Mouse (Mus musculus) intestine, embryonic 15.5 days (tissue): ENCODE data around the gene Slc35a2. TPM values are rescaled to one million over a fixed set of nuclear protein-coding genes. Genes with fewer than 3 reads are reported as not detected.
"Not testable (repeated sequence)": the region's sequence is repeated elsewhere in the genome, so short reads cannot be mapped to it uniquely, and the experiment has no call there.

Experiments
- ATAC-seq: fragments of 200-750 bp; cut with Nextera tagmentation; 2 replicates; pipeline ENCODE4 v1.8.0; 2017; ENCODE audit warnings: moderate TSS enrichment, moderate library complexity
- H3K27ac ChIP-seq: fragments of 300-500 bp; sonication (generic); 2 replicates; pipeline ENCODE4 v1.5.1; 2015; ENCODE audit warnings: mild to moderate bottlenecking, inconsistent platforms
- H3K27me3 ChIP-seq: fragments of 300-500 bp; sonication (generic); replicated peaks from 2 replicates; pipeline ENCODE4 v1.6.1; 2015; ENCODE audit warnings: inconsistent platforms
- H3K36me3 ChIP-seq: fragments of 300-500 bp; sonication (generic); 2 replicates; pipeline ENCODE4 v1.6.1; 2015; ENCODE audit warnings: inconsistent platforms
- H3K4me1 ChIP-seq: fragments of 300-500 bp; sonication (generic); replicated peaks from 2 replicates; pipeline ENCODE4 v1.6.1; 2015; ENCODE audit warnings: inconsistent platforms
- H3K4me2 ChIP-seq: fragments of 300-500 bp; sonication (generic); replicated peaks from 2 replicates; pipeline ENCODE4 v1.6.1; 2015; ENCODE audit warnings: mild to moderate bottlenecking, inconsistent platforms
- H3K4me3 ChIP-seq: fragments of 300-500 bp; sonication (generic); replicated peaks from 2 replicates; pipeline ENCODE4 v1.5.1; 2015; ENCODE audit warnings: inconsistent platforms
- H3K9ac ChIP-seq: fragments of 300-500 bp; sonication (generic); 2 replicates; pipeline ENCODE4 v1.6.1; 2015; ENCODE audit warnings: inconsistent platforms
- H3K9me3 ChIP-seq: fragments of 300-500 bp; sonication (generic); 2 replicates; pipeline ENCODE4 v1.6.1; 2016; ENCODE audit warnings: inconsistent platforms
- WGBS: fragments of 180-500 bp; shearing (Covaris S2); methylation state at CpG from one replicate; pipeline ENCODE4 v1.1.7; 2015; 5-methylcytosine and 5-hydroxymethylcytosine counted together
- polyA plus RNA-seq: library from polyadenylated mRNA; unstranded; fragments of >200 nt; fragmentation: Nextera tagmentation; extraction: Ambion mirVana; gene quantifications from 2 replicates; pipeline ENCODE4 v1.2.1, GENCODE M21; 2015

Slc35a2 gene
- polyA plus RNA-seq, 1 experiment from 2014 or later: 39.5 TPM

GRCm38 (mm10) chrX:7915669-7916068 lies 31.8 kb downstream of the Slc35a2 start:
- 19% methylated on average over 3 of the region's 3 CpGs for WGBS
- not testable (repeated sequence) for H3K36me3 ChIP-seq, H3K4me1 ChIP-seq, ATAC-seq, H3K27ac ChIP-seq, H3K4me2 ChIP-seq, H3K9me3 ChIP-seq, H3K4me3 ChIP-seq, H3K27me3 ChIP-seq, H3K9ac ChIP-seq

- peaks cover 24% of the 10 kb centered on the region for H3K27me3 ChIP-seq
- not testable (repeated sequence) for H3K36me3 ChIP-seq, H3K27ac ChIP-seq, H3K4me1 ChIP-seq, H3K4me3 ChIP-seq, H3K9me3 ChIP-seq, H3K4me2 ChIP-seq, ATAC-seq, H3K9ac ChIP-seq
- WGBS: 70% methylated on average over 6 of the region's 6 CpGs
These were observed 34.1 kb downstream of the Slc35a2 start for GRCm38 (mm10) chrX:7917960-7918359.

DNA sequence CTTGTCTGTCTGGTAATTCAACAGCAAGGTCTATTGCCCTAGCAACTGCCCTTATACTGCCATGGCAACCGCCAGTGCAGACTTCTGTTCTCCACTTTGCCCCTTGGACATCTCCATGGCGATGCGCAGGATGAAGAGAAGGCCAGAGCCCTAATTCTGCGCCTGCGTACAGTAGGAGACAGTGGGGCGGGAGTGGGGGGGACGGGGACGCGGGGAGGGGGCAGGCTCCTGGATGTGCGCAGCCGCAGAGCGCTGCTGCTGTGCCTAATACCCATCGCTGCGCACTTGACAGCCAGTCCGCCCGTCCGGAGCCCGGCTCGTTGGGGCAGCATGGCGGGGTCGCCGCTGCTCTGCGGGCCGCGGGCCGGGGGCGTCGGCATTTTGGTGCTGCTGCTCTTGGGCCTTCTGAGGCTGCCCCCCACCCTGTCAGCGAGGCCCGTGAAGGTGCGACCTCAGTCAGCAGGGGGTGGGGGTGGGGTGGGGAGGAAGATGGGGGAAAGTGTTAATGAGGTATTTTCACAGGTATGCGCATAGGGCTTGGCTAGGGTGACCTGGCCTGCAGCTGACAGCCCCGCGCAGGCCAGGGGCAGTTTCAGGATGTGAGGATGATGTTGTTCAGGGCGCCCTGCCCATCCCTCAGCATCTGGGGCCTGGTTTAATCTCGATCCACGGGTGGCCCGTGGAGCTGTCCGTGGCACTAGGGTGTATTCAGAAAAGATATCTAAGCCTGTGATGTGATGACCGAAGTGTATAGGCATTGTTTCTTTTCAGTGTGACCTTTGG lies 36.0 kb downstream of the Slc35a2 start, which contains the start of gene Pcsk1n:
TSS of gene Pcsk1n (plus strand) at position 222 of the 783 bp plus-strand sequence.
- peak within 1 kb of the TSS; percentile 37 for H3K4me2 ChIP-seq
- H3K27me3 ChIP-seq: peaks cover 34% of the 10 kb centered on the region
- no peak within 1 kb of the TSS for H3K27ac ChIP-seq
- no peak within 1 kb of the TSS; the same call in 1 of the 2 replicates for H3K4me3 ChIP-seq
- 21% methylated on average over 37 of the region's 40 CpGs for WGBS
- no peaks in the 10 kb centered on the region for H3K9me3 ChIP-seq
- H3K9ac ChIP-seq: no peak within 1 kb of the TSS
- ATAC-seq: peak; percentile 53
- no peaks in the 10 kb centered on the region for H3K36me3 ChIP-seq
- H3K4me1 ChIP-seq: peaks cover 7% of the 10 kb centered on the region; the same call in 1 of the 2 replicates

- Histone ChIP-seq H3K36me3 (no peaks in the 10 kb centered on the region), H3K4me2 (peak overlapping the region; percentile 52), H3K4me1 (peaks cover 7% of the 10 kb centered on the region; the same call in 1 of the 2 replicates), H3K4me3 (peak overlapping the region; percentile 23), H3K27ac (no peak overlapping the region), H3K27me3 (peaks cover 36% of the 10 kb centered on the region), H3K9ac (no peak overlapping the region), H3K9me3 (no peaks in the 10 kb centered on the region)
- ATAC-seq: peak; percentile 47
- WGBS: 21% methylated on average over 31 of the region's 48 CpGs
These were observed 38.2 kb downstream of the Slc35a2 start for GRCm38 (mm10) chrX:7922032-7922431.

DNA sequence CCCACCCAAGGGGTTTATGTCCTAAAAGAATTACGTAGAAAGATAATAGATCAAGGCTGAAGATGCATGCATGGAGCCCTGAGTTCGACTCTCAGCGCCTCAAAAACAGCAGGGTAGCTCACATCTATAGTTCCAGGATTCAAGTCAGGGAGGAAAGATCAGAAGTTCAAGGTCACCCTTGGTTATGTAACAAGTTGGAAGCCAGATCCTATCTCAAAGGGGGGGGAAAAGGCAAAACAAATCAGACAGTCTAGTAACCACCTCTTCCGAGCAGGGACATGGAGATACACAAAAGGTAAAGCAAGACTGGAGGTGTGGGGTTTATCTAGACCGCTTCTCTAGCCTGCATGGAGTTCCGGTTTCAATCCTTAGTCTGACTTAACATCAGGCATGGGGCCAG lies 42.4 kb downstream of the Slc35a2 start:
- Histone ChIP-seq H3K27ac (no peak overlapping the region), H3K36me3 (no peaks in the 10 kb centered on the region), H3K9ac (no peak overlapping the region), H3K4me3 (no peak overlapping the region), H3K9me3 (no peaks in the 10 kb centered on the region), H3K4me2 (no peak overlapping the region), H3K4me1 (peaks cover 7% of the 10 kb centered on the region; the same call in 1 of the 2 replicates), H3K27me3 (peaks cover 30% of the 10 kb centered on the region)
- 72% methylated on average over 6 of the region's 6 CpGs for WGBS
- no peak for ATAC-seq

DNA sequence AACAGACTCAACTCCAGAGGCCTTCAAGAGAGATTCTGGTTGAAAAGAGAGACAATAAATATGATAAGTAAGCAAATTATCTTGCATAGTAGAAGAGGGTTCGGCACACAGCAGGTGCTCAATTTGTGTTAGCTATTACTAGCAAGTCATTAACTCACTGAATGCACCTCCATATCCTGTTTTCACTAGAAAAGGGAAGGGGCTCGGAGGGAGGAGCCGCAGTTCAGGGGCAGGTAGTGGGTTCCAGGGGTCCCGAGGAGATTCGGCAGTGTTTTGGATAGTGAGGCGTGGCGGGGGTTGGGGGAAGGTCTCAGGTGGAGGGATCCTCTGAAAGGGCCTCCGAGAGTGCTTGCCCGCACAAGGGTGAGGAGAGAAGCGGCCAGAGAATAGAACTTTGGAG lies 43.3 kb downstream of the Slc35a2 start:
- Histone ChIP-seq H3K4me1 (0 out of 2 replicates have a peak, but pooled peaks cover 3% of the 10 kb centered on the region), H3K9ac (no peak overlapping the region), H3K4me3 (no peak overlapping the region), H3K27me3 (peaks cover 22% of the 10 kb centered on the region), H3K27ac (no peak overlapping the region), H3K4me2 (no peak overlapping the region), H3K36me3 (no peaks in the 10 kb centered on the region), H3K9me3 (no peaks in the 10 kb centered on the region)
- no peak for ATAC-seq
- 26% methylated on average over 10 of the region's 10 CpGs for WGBS

DNA sequence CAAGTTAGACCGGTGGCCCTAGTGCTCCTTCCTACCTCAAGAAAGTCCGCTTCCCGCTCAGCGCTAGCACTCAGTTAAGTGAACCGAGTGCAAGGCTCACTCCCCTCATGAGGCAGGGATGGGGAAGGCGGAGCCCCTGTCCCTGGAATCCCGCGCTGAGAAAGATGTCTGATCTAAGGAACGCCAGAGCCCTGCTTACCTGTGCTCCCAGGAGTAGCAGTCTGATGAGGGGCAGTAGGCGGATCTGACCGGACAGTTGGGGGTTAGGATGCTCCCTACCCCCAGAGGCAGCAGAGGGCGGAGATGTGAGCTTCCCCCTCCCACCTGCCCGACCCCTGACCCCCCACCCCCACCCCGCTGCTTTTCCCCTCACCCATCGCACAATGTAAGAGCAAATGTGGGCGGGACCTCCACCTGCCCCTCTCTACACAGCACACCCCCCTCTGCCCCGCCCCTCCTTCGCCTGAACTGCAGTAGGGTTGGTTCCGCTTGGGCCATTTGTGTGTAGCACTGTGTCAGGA lies 44.5 kb downstream of the Slc35a2 start, which contains the start of gene Eras:
TSS of gene Eras (minus strand) at position 338 of the 521 bp plus-strand sequence.
- no peak within 1 kb of the TSS for H3K4me2 ChIP-seq
- WGBS: 21% methylated on average over 19 of the region's 19 CpGs
- no peak within 1 kb of the TSS for H3K9ac ChIP-seq
- H3K9me3 ChIP-seq: no peaks in the 10 kb centered on the region
- ATAC-seq: no peak
- no peaks in the 10 kb centered on the region for H3K36me3 ChIP-seq
- no peaks in the 10 kb centered on the region for H3K4me1 ChIP-seq
- H3K27ac ChIP-seq: no peak within 1 kb of the TSS
- no peak within 1 kb of the TSS for H3K4me3 ChIP-seq
- H3K27me3 ChIP-seq: peaks cover 10% of the 10 kb centered on the region

DNA sequence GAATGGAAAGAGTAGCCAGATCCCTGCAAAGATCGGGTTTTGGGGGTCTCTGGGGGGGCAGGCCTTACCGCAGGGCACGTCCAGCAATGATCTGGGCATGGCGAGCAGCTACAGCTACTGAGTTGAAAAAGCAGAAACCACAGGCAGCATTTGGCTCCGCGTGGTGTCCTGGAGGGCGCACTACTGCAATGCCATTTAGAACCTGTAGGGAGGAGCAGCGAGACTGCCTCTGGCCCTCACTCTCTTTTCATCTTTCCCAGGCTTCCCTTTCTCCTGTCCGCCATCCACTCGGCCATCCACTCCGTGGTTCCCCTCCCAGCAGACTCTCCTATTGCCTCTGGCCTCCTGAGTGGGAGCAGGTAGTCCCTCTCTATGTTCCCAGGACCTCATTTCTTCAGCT lies 53.0 kb downstream of the Slc35a2 start:
- 51% methylated on average over 11 of the region's 11 CpGs for WGBS
- H3K9me3 ChIP-seq: no peaks in the 10 kb centered on the region
- H3K27me3 ChIP-seq: no peaks in the 10 kb centered on the region
- no peak overlapping the region for H3K27ac ChIP-seq
- no peak overlapping the region for H3K4me2 ChIP-seq
- H3K4me1 ChIP-seq: no peaks in the 10 kb centered on the region
- no peaks in the 10 kb centered on the region for H3K36me3 ChIP-seq
- ATAC-seq: no peak
- H3K9ac ChIP-seq: no peak overlapping the region
- no peak overlapping the region for H3K4me3 ChIP-seq

- Histone ChIP-seq H3K4me3 (no peak overlapping the region), H3K27me3 (no peaks in the 10 kb centered on the region), H3K36me3 (no peaks in the 10 kb centered on the region), H3K9me3 (no peaks in the 10 kb centered on the region), H3K4me2 (no peak overlapping the region), H3K9ac (no peak overlapping the region), H3K27ac (no peak overlapping the region), H3K4me1 (no peaks in the 10 kb centered on the region)
- no peak for ATAC-seq
- 91% methylated on average over 6 of the region's 6 CpGs for WGBS
These were observed 53.8 kb downstream of the Slc35a2 start for GRCm38 (mm10) chrX:7937667-7938066.

Other genes with a start within 250 kb of the Slc35a2 start
- gene Syp, start 245.6 kb upstream of the Slc35a2 start, polyA plus RNA-seq: 6.3 and 6.5 TPM in 2 replicates
- 6.6 and 6.8 TPM in 2 replicates for gene Prickle3, start 226.8 kb upstream of the Slc35a2 start, polyA plus RNA-seq
- 198 and 212 TPM in 2 replicates for gene Plp2, start 212.6 kb upstream of the Slc35a2 start, polyA plus RNA-seq
- 0.57 and 0.71 TPM in 2 replicates for gene Magix, start 202.8 kb upstream of the Slc35a2 start, polyA plus RNA-seq
- gene Gpkow, start 186.9 kb upstream of the Slc35a2 start, polyA plus RNA-seq: 27.6 and 31.8 TPM in 2 replicates
- gene Wdr45, start 169.7 kb upstream of the Slc35a2 start, polyA plus RNA-seq: 25.0 and 27.5 TPM in 2 replicates
- not detected in 2 replicates for gene Gm45208, start 161.8 kb upstream of the Slc35a2 start, polyA plus RNA-seq
- gene Praf2, start 155.6 kb upstream of the Slc35a2 start, polyA plus RNA-seq: 60.3 and 61.4 TPM in 2 replicates
- 12.4 TPM in 2 replicates for gene Ccdc120, start 133.1 kb upstream of the Slc35a2 start, polyA plus RNA-seq
- 23.0 and 23.9 TPM in 2 replicates for gene Tfe3, start 121.5 kb upstream of the Slc35a2 start, polyA plus RNA-seq
- gene Gripap1, start 94.3 kb upstream of the Slc35a2 start, polyA plus RNA-seq: 35.4 and 35.5 TPM in 2 replicates
- 1.5 and 2.1 TPM in 2 replicates for gene Kcnd1, start 61.7 kb upstream of the Slc35a2 start, polyA plus RNA-seq
- 37.6 and 37.7 TPM in 2 replicates for gene Otud5, start 42.7 kb upstream of the Slc35a2 start, polyA plus RNA-seq
- gene Pim2, start 5.8 kb upstream of the Slc35a2 start, polyA plus RNA-seq: 11.3 and 12.6 TPM in 2 replicates
- gene Pqbp1, start 15.2 kb downstream of the Slc35a2 start, polyA plus RNA-seq: 101 and 104 TPM in 2 replicates
- gene Timm17b, start 15.3 kb downstream of the Slc35a2 start, polyA plus RNA-seq: 128 and 131 TPM in 2 replicates
- not detected in 2 replicates for gene Gm10491, start 23.8 kb downstream of the Slc35a2 start, polyA plus RNA-seq
- not detected in 2 replicates for gene Gm10490, start 25.5 kb downstream of the Slc35a2 start, polyA plus RNA-seq
- gene Pcsk1n, start 35.8 kb downstream of the Slc35a2 start, polyA plus RNA-seq: 14.2 and 14.4 TPM in 2 replicates
- not detected in 2 replicates for gene Eras, start 44.6 kb downstream of the Slc35a2 start, polyA plus RNA-seq
- gene Hdac6, start 63.9 kb downstream of the Slc35a2 start, polyA plus RNA-seq: 19.0 and 19.1 TPM in 2 replicates
- gene Gata1, start 94.0 kb downstream of the Slc35a2 start, polyA plus RNA-seq: 1.7 and 2.4 TPM in 2 replicates
- gene Glod5, start 134.5 kb downstream of the Slc35a2 start, polyA plus RNA-seq: 3.6 and 3.8 TPM in 2 replicates
- gene Suv39h1, start 190.7 kb downstream of the Slc35a2 start, polyA plus RNA-seq: 47.5 and 53.3 TPM in 2 replicates
- gene Was, start 206.5 kb downstream of the Slc35a2 start, polyA plus RNA-seq: 0.57 and 0.62 TPM in 2 replicates
- 21.4 and 21.7 TPM in 2 replicates for gene Wdr13, start 248.9 kb downstream of the Slc35a2 start, polyA plus RNA-seq